Mouse (Mus musculus): ENCODE data around the gene Dbp. TPM values are rescaled to one million over a fixed set of nuclear protein-coding genes. Genes with fewer than 3 reads are reported as not detected.
A peak's percentile ranks its signal among the peaks of the same experiment; 100 is the strongest.

The Dbp gene
- polyA plus RNA-seq, 1 experiment from 2014 or later, result 3.3 TPM

- no peak for ATAC-seq (replicated peaks; ENCODE audit: low FRiP score)
Observed at GRCm38 (mm10) chr7:45750162-45750561, 45.3 kb downstream of the Dbp start.

GRCm38 (mm10) chr7:45755703-45756102 lies 50.8 kb downstream of the Dbp start:
- no peak overlapping the region for H3K4me3 ChIP-seq (ENCODE audit: low read depth, low read length)
- WGBS, result 62% methylated on average over 6 of the region's 6 CpGs
- H3K4me1 ChIP-seq (replicated peaks; ENCODE audit: control insufficient read depth, insufficient read depth, low read length), result 0 out of 2 replicates have a peak, but pooled peaks cover 3% of the 10 kb centered on the region
- H3K9me3 ChIP-seq (ENCODE audit: control insufficient read depth, low read length), result no peaks in the 10 kb centered on the region
- H3K27me3 ChIP-seq (ENCODE audit: control insufficient read depth, insufficient read depth, low read length), result peaks cover 9% of the 10 kb centered on the region
- no peak overlapping the region for H3K9ac ChIP-seq (ENCODE audit: low read length)
- no peaks in the 10 kb centered on the region for H3K36me3 ChIP-seq (ENCODE audit: control insufficient read depth, insufficient read depth, low read length)
- no peak overlapping the region for H3K27ac ChIP-seq (ENCODE audit: low read depth, low read length)
- DNase-seq (ENCODE audit: low spot score) (no peak), ATAC-seq (replicated peaks; ENCODE audit: low FRiP score) (no peak)
- no peak overlapping the region for H3K4me2 ChIP-seq (ENCODE audit: low read depth, low read length, severe bottlenecking)

More at GRCm38 (mm10) chr7:45750162-45750561, 45.3 kb downstream of the Dbp start:
- Histone ChIP-seq H3K9ac (ENCODE audit: low read length) (no peak overlapping the region), H3K4me1 (replicated peaks; ENCODE audit: control insufficient read depth, insufficient read depth, low read length) (no peaks in the 10 kb centered on the region), H3K27ac (ENCODE audit: low read depth, low read length) (no peak overlapping the region), H3K9me3 (ENCODE audit: control insufficient read depth, low read length) (no peaks in the 10 kb centered on the region), H3K4me2 (ENCODE audit: low read depth, low read length, severe bottlenecking) (no peak overlapping the region), H3K36me3 (ENCODE audit: control insufficient read depth, insufficient read depth, low read length) (no peaks in the 10 kb centered on the region), H3K27me3 (ENCODE audit: control insufficient read depth, insufficient read depth, low read length) (no peaks in the 10 kb centered on the region), H3K4me3 (ENCODE audit: low read depth, low read length) (no peak overlapping the region)
- WGBS, result 81% methylated on average over 9 of the region's 9 CpGs
- DNase-seq (ENCODE audit: low spot score), result no peak

GRCm38 (mm10) chr7:45759400-45759799 lies 54.5 kb downstream of the Dbp start:
- H3K36me3 ChIP-seq (ENCODE audit: control insufficient read depth, insufficient read depth, low read length), result no peaks in the 10 kb centered on the region
- H3K9me3 ChIP-seq (ENCODE audit: control insufficient read depth, low read length), result no peaks in the 10 kb centered on the region
- H3K4me3 ChIP-seq (ENCODE audit: low read depth, low read length), result peak overlapping the region; percentile 2; the same call in 1 of the 2 replicates
- no peak overlapping the region for H3K27ac ChIP-seq (ENCODE audit: low read depth, low read length)
- peak; percentile 55 for DNase-seq (ENCODE audit: low spot score)
- H3K4me2 ChIP-seq (ENCODE audit: low read depth, low read length, severe bottlenecking), result peak overlapping the region; percentile 32; the same call in 1 of the 2 replicates
- 0 out of 2 replicates have a peak, but pooled peaks cover 3% of the 10 kb centered on the region for H3K4me1 ChIP-seq (replicated peaks; ENCODE audit: control insufficient read depth, insufficient read depth, low read length)
- 13% methylated on average over 25 of the region's 27 CpGs for WGBS
- H3K27me3 ChIP-seq (ENCODE audit: control insufficient read depth, insufficient read depth, low read length), result peaks cover 9% of the 10 kb centered on the region
- H3K9ac ChIP-seq (ENCODE audit: low read length), result peak overlapping the region; percentile 23; the same call in 1 of the 2 replicates
- no peak for ATAC-seq (replicated peaks; ENCODE audit: low FRiP score)

Other genes starting within 250 kb of the Dbp start
- 4,947 and 5,145 TPM in 2 replicates for gene Ftl1, start 245.2 kb upstream of the Dbp start, polyA plus RNA-seq (2014; fragmentation: Nextera tagmentation; extraction: Ambion mirVana)
- gene Bax, start 238.2 kb upstream of the Dbp start, polyA plus RNA-seq (2014; fragmentation: Nextera tagmentation; extraction: Ambion mirVana), result 192 and 202 TPM in 2 replicates
- gene Tulp2, start 223.2 kb upstream of the Dbp start, polyA plus RNA-seq (2014; fragmentation: Nextera tagmentation; extraction: Ambion mirVana), result 0.13 and 0.29 TPM in 2 replicates
- not detected in 2 replicates for gene Gm45808, start 218.3 kb upstream of the Dbp start, polyA plus RNA-seq (2014; fragmentation: Nextera tagmentation; extraction: Ambion mirVana)
- 4.3 and 4.6 TPM in 2 replicates for gene Dhdh, start 216.3 kb upstream of the Dbp start, polyA plus RNA-seq (2014; fragmentation: Nextera tagmentation; extraction: Ambion mirVana)
- 90.4 and 109 TPM in 2 replicates for gene Nucb1, start 194.7 kb upstream of the Dbp start, polyA plus RNA-seq (2014; fragmentation: Nextera tagmentation; extraction: Ambion mirVana)
- gene Ppp1r15a, start 178.8 kb upstream of the Dbp start, polyA plus RNA-seq (2014; fragmentation: Nextera tagmentation; extraction: Ambion mirVana), result 17.4 and 17.8 TPM in 2 replicates
- gene Plekha4, start 178.8 kb upstream of the Dbp start, polyA plus RNA-seq (2014; fragmentation: Nextera tagmentation; extraction: Ambion mirVana), result 0.80 and 1.5 TPM in 2 replicates
- 0.25 and 1.2 TPM in 2 replicates for gene Hsd17b14, start 150.2 kb upstream of the Dbp start, polyA plus RNA-seq (2014; fragmentation: Nextera tagmentation; extraction: Ambion mirVana)
- 24.8 and 25.7 TPM in 2 replicates for gene Bcat2, start 134.9 kb upstream of the Dbp start, polyA plus RNA-seq (2014; fragmentation: Nextera tagmentation; extraction: Ambion mirVana)
- not detected in 2 replicates for gene Fgf21, start 89.6 kb upstream of the Dbp start, polyA plus RNA-seq (2014; fragmentation: Nextera tagmentation; extraction: Ambion mirVana)
- not detected in 2 replicates for gene Fut1, start 87.8 kb upstream of the Dbp start, polyA plus RNA-seq (2014; fragmentation: Nextera tagmentation; extraction: Ambion mirVana)
- not detected in 2 replicates for gene Izumo1, start 83.3 kb upstream of the Dbp start, polyA plus RNA-seq (2014; fragmentation: Nextera tagmentation; extraction: Ambion mirVana)
- gene Rasip1, start 77.6 kb upstream of the Dbp start, polyA plus RNA-seq (2014; fragmentation: Nextera tagmentation; extraction: Ambion mirVana), result 6.5 and 7.3 TPM in 2 replicates
- gene Mamstr, start 65.1 kb upstream of the Dbp start, polyA plus RNA-seq (2014; fragmentation: Nextera tagmentation; extraction: Ambion mirVana), result 1.7 and 3.3 TPM in 2 replicates
- gene Fut2, start 38.7 kb upstream of the Dbp start, polyA plus RNA-seq (2014; fragmentation: Nextera tagmentation; extraction: Ambion mirVana), result 0.15 TPM in 1 of 2 replicates, not detected in the other
- 0.41 TPM in 1 of 2 replicates, not detected in the other for gene Ntn5, start 21.1 kb upstream of the Dbp start, polyA plus RNA-seq (2014; fragmentation: Nextera tagmentation; extraction: Ambion mirVana)
- 0.39 and 0.52 TPM in 2 replicates for gene Sec1, start 10.7 kb upstream of the Dbp start, polyA plus RNA-seq (2014; fragmentation: Nextera tagmentation; extraction: Ambion mirVana)
- gene Car11, start 5.2 kb upstream of the Dbp start, polyA plus RNA-seq (2014; fragmentation: Nextera tagmentation; extraction: Ambion mirVana), result 3.6 and 4.1 TPM in 2 replicates
- gene Rpl18, start 10.4 kb downstream of the Dbp start, polyA plus RNA-seq (2014; fragmentation: Nextera tagmentation; extraction: Ambion mirVana), result 936 and 958 TPM in 2 replicates
- 27.0 and 27.9 TPM in 2 replicates for gene Sphk2, start 12.9 kb downstream of the Dbp start, polyA plus RNA-seq (2014; fragmentation: Nextera tagmentation; extraction: Ambion mirVana)
- gene Fam83e, start 16.1 kb downstream of the Dbp start, polyA plus RNA-seq (2014; fragmentation: Nextera tagmentation; extraction: Ambion mirVana), result 0.80 and 1.2 TPM in 2 replicates
- gene Spaca4, start 20.7 kb downstream of the Dbp start, polyA plus RNA-seq (2014; fragmentation: Nextera tagmentation; extraction: Ambion mirVana), result not detected in 2 replicates
- 5.2 and 6.6 TPM in 2 replicates for gene Lmtk3, start 78.7 kb downstream of the Dbp start, polyA plus RNA-seq (2014; fragmentation: Nextera tagmentation; extraction: Ambion mirVana)
- gene Sult2b1, start 79.6 kb downstream of the Dbp start, polyA plus RNA-seq (2014; fragmentation: Nextera tagmentation; extraction: Ambion mirVana), result 1.4 and 1.6 TPM in 2 replicates
- 194 and 207 TPM in 2 replicates for gene Cyth2, start 109.5 kb downstream of the Dbp start, polyA plus RNA-seq (2014; fragmentation: Nextera tagmentation; extraction: Ambion mirVana)
- gene Kcnj14, start 119.7 kb downstream of the Dbp start, polyA plus RNA-seq (2014; fragmentation: Nextera tagmentation; extraction: Ambion mirVana), result 0.37 and 0.45 TPM in 2 replicates
- gene Grwd1, start 125.9 kb downstream of the Dbp start, polyA plus RNA-seq (2014; fragmentation: Nextera tagmentation; extraction: Ambion mirVana), result 84.8 and 88.2 TPM in 2 replicates
- gene Kdelr1, start 167.7 kb downstream of the Dbp start, polyA plus RNA-seq (2014; fragmentation: Nextera tagmentation; extraction: Ambion mirVana), result 68.3 and 69.4 TPM in 2 replicates
- gene Grin2d, start 173.3 kb downstream of the Dbp start, polyA plus RNA-seq (2014; fragmentation: Nextera tagmentation; extraction: Ambion mirVana), result 0.16 and 0.31 TPM in 2 replicates
- gene Syngr4, start 191.6 kb downstream of the Dbp start, polyA plus RNA-seq (2014; fragmentation: Nextera tagmentation; extraction: Ambion mirVana), result 1.1 and 2.1 TPM in 2 replicates
- 2.6 and 3.2 TPM in 2 replicates for gene Tmem143, start 191.9 kb downstream of the Dbp start, polyA plus RNA-seq (2014; fragmentation: Nextera tagmentation; extraction: Ambion mirVana)
- 15.2 and 20.6 TPM in 2 replicates for gene Emp3, start 216.3 kb downstream of the Dbp start, polyA plus RNA-seq (2014; fragmentation: Nextera tagmentation; extraction: Ambion mirVana)
- gene Ccdc114, start 219.0 kb downstream of the Dbp start, polyA plus RNA-seq (2014; fragmentation: Nextera tagmentation; extraction: Ambion mirVana), result 2.4 and 3.1 TPM in 2 replicates

All from forebrain, embryonic 11.5 days (tissue).